Mouse (Mus musculus) testis, postnatal 14 days (tissue): ENCODE data around the gene Fstl1.
A peak's percentile ranks its signal among the peaks of the same experiment; 100 is the strongest.

Experiments used
- DNase-seq: peaks from one replicate; pipeline ENCODE4 v3.0.0; 2021; ENCODE audit warnings: low spot score

The Fstl1 gene

DNA sequence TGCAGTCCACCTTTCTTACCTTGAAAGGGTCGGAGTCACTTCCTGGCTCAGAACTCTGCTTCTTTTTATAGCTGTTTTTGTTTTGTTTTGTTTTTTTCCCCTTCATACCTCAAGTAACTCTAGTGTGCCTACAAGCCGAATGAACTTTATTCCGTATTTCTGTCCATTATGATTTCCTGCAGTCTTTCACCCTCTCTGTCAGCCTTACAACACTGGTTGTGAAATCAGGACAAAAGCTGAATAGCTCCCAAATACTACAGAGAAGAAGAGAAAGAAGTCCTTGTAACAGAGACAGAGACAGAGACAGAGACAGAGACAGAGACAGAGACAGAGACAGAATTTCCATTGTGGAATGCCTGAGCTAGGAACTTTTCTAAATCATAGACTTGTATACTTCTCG is 41.3 kb downstream of the Fstl1 start:
- DNase-seq, result no peak

DNA sequence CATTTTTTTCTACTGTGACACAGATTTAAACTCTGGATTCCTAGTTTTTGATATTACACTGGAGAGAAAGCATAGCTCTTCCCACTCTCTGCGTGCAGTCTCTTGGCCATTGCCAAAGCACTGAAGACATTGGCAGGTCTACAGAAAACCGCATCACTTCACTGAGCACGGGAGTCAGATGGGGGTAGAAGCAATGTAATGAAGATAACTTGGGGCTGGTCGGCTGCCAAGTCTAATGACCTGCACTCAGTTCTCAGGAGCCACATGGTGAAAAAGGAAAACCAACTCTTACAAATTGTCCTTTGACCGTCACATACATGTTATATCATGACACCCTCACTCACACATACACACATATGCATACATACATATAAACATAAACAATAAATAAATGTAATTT is 47.3 kb downstream of the Fstl1 start:
- DNase-seq, result no peak

DNA sequence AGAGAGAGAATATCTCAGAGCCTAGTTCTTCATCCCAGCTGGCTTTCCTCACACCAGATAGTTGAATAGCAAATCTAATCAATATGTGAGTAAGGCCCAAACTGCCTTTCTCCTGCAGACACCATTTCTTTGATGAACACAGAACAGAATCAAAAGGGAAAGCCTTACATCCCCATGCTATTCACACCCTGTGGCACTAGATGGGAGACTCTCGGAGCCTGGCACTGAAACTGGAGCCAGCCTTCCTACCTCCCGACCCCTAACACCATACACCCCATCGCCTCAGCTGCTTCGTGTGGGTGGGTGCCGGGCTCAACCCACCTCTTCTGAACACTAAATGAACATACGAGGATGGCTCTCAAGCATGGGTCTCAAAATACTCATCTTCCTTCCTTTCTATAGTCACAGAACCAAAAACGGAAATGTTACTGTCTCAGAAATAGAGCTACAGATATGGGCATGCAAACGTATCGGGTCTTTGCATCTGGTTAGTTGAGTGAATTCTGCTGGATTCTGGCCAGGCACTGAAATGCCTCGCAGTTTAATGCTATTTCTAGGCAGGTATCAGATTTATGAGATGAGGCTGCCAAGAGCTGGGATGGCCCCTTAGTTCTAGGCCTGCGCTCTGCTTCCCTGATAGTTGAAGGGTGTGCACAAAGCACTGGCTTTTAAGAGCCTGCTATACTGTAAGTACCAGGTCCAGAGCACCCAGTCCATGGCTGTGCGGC is 48.3 kb downstream of the Fstl1 start:
- DNase-seq, result no peak

DNA sequence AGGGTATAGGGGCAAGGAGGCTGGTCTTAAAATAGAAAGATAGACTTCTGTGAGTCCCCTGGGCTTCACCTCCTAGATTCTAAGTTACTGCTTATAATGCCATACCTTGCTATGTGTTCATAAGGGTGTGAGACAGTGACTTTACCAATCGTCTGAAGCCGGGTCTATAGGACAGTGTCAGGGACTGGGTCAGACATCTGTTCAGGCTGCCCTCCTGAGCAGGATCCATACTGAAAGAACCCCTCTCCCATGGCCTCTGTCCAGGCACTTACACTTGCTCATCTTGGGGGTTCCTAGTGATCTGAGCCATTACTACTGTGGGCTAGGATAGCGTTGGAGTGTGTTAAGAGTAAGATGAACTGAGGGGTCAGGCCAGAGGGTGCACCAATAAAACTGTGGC is 49.6 kb downstream of the Fstl1 start:
- DNase-seq, result no peak

- no peak for DNase-seq
These were observed 54.4 kb downstream of the Fstl1 start for GRCm38 (mm10) chr16:37831041-37831440.

GRCm38 (mm10) chr16:37837571-37837970 is 60.9 kb downstream of the Fstl1 start:
- DNase-seq, result no peak

DNA sequence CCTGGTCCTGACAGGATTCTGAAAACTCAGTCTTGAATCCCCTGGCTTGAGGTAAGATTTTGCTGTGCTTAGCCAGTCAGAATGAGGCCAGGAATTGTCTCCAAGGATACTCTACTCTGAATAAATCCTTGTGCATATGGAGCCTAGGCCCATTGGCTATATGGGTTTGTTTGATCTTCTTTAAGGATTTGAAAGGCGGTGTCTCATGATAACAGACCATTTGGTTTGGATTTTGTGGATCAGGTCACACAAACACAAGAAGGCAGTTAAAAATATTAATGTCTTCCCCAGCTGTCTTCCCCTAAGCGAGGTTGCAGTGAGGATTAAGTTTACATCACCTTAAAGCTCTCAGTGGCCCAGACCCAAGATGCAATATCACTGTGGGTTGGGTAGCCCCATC is 65.8 kb downstream of the Fstl1 start:
- no peak for DNase-seq

DNA sequence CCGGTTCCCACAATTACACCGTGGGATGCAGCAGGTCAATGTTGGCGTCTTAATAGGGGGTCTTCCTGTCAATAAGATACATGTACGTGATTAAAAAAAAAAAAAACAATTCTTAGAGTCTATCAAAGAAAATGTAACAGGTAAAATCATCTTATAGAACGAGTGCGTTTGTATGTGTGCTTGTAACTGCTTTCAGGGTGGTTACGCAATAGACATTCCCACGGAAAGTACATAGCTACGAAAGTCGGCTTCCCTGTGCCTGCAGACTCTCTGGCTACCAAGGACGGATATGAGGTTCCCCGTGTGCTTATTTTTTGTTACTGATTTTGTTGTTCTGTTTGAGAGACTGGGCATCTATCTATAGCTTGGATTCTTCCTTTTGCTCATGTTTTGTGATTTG is 67.1 kb downstream of the Fstl1 start:
- DNase-seq, result no peak

- peak; percentile 44 for DNase-seq
These were observed 68.7 kb downstream of the Fstl1 start for GRCm38 (mm10) chr16:37845202-37845925.

DNA sequence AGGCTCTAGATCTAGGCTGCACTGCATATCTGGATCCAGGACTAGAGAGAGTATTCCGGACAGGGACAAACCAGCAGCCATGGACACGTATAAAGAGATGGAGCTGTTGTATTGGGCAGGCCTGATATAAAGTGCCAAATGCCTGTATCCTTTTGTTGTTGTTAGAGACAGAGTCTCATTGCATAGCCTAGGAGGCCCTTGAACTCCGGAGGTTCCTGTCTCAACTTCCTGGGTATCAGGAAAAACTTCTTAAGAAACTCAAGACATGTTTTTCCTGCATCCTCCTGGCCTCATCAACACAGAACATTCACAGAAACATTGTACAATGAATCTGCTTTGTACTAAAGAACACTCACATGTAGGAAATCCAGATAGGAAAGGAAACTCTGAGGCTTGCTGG is 70.4 kb downstream of the Fstl1 start:
- DNase-seq, result no peak

DNA sequence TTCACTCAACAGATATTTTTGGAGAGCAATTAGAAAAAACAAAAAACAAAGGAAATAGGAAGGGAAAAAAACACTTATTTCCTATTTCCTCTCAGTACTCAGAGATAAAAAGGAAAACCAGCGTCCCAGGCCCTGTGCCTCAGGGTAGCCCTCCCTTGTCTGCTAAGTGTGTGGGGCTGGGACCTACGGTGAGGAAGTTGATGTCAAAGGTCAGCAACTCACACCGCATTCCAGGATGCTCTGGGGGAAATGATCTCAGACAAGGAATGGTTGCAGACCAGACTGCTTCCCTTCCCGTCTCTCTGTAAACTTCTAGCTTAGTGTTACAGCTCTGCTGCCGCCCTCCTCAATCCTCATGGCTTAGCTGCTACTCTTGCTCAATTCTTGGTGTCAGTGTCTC is 74.7 kb downstream of the Fstl1 start:
- DNase-seq, result no peak

GRCm38 (mm10) chr16:37853279-37853678 is 76.6 kb downstream of the Fstl1 start:
- DNase-seq, result no peak

GRCm38 (mm10) chr16:37854054-37854453 is 77.4 kb downstream of the Fstl1 start:
- no peak for DNase-seq

DNA sequence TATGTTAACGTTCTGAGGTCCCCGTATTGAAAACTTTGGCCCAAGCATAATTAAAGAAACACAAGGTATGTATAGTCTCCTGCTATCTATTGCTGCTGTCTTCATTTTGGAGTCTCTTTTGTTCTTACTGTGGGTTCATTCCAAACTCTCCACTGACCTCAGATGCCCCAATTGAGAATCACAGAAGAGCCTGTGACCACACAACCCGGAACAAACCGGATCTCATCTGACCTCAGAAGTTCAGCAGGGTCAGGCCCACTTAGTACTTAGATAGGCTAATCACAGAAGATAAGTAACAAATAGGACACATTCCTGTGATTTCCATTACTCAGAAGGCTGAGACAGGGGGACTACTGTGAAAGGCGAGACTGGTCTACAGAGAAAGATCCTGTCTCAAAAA is 77.9 kb downstream of the Fstl1 start:
- peak; percentile 52 for DNase-seq

GRCm38 (mm10) chr16:37855583-37855982 is 78.9 kb downstream of the Fstl1 start:
- DNase-seq, result no peak

DNA sequence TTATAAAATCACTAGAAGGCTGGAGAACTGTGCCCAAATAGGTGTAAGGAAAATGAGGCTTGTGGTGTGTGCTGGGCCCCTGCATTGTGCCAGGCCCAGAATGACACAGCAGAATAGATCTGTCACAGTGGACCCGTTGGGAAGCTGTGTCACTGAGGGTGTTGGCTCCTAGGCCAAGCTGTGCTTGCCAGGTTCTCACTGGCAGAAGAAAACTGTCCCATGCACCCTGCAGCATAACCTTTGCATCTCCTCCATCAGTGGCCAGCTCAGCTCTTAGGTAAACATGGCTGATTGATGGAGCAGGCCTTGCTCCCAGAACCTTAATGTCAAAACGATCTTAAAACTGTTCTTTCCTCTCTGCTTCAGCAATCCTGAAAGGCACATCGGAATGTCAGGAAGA is 79.7 kb downstream of the Fstl1 start:
- no peak for DNase-seq

DNA sequence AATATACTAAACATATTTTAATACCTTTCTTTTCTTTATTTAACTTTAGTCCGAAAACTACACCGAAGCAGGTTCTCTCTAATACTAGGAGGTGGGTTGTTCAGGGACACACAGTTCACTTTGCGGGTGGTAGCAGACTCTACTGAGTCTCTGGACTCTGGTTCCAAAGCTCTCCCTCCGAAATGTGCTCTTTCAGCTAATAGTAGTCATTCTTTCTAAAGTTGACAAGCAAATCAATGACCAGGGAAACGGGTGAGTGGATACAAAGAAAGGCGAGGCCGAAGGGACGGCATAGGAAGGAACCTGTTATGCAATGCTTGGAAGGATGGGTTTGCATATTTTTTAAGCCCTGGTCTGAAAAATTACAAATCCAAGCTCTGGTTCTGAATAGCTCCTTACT is 80.8 kb downstream of the Fstl1 start:
- no peak for DNase-seq

DNA sequence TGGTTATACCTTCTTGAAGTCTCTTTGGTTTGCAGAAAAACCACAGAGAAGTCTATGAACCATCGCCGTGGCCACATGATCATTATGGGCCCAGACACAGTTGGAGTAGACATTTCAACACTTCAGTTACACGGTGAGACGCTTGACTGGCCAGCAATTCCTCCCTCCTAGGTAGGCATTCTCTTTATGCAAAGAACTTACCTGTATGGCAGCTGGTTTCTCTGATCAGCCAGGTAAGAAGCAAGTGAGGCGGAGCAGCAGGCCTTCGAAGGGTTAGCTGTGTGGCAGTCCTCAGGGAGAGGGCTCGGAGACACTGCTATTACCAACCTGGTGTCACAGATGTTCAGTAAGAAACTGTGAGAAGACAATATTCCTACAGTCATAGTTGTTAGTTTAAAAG is 83.5 kb downstream of the Fstl1 start:
- no peak for DNase-seq

GRCm38 (mm10) chr16:37861029-37861428 is 84.4 kb downstream of the Fstl1 start, which contains the start of gene Gm36028:
TSS of gene Gm36028 (minus strand) at chr16:37861146.
- no peak for DNase-seq

DNA sequence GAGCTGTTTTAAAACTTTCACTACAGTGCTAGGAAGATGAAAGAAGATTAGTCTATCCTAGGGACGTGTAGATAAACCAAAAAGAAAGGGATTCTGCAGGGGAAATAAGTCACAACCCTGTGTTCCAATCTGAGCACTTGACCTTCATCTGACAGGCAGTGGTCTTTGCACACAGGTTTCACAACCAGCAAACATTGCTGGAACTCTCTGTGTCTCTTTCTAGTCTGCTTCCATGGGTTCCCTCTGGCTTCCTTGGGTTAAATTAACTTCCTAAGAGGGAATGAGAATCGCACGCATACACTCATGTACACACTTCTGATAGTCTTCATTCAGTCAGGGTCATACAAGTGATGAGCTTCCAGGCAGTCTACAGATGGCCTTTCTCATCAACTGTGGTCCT is 87.2 kb downstream of the Fstl1 start:
- no peak for DNase-seq

DNA sequence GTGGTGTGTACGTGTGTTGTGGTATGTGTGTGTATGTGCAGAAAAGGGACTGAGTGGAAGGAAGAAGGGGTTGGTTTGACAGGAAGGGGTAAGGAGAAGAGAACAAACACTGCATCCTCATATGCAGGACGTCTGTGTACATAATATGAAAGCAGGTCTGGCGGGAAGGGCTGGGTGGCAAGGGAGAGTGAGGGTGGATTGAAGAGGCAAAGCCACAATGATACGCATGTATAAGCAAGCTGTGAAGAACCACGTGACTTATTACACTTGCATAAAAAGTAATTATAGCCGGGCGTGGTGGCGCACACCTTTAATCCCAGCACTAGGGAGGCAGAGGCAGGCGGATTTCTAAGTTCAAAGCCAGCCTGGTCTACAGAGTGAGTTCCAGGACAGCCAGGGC is 89.2 kb downstream of the Fstl1 start:
- no peak for DNase-seq

- DNase-seq, result peak; percentile 86
These were observed 91.3 kb downstream of the Fstl1 start, which contains the start of gene Lrrc58 for GRCm38 (mm10) chr16:37867791-37868505. TSS of gene Lrrc58 (plus strand) at chr16:37868389.
